Mouse (Mus musculus): Measurements from ENCODE around the gene Vmn1r225.
"Not testable (repeated sequence)": the region's sequence is repeated elsewhere in the genome, so short reads cannot be mapped to it uniquely, and the experiment has no call there.

Vmn1r225 gene

DNA sequence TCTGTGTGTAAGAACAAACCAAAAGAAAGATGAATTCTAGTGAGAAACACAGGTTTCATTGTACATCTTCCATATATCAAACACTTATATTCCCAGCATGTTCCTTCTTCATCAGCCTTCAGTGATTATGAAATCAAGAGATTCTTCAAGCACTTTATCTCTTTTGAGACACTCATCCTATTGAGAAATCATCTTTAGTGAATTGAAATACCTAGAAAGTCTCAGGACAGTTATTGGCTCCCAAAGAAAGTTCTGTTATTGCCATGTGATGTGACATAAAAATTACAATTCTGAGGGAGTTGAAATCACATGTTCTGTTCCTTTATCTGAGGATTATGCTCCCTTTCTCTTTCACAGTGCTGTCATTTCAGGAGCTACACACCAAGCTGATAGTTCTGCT, at the start of gene Vmn1r225:
TSS of gene Vmn1r225 (plus strand) at position 301 of the 400 bp plus-strand sequence.
- DNase-seq (ENCODE audit: extremely low read depth, low read depth): no peak

DNA sequence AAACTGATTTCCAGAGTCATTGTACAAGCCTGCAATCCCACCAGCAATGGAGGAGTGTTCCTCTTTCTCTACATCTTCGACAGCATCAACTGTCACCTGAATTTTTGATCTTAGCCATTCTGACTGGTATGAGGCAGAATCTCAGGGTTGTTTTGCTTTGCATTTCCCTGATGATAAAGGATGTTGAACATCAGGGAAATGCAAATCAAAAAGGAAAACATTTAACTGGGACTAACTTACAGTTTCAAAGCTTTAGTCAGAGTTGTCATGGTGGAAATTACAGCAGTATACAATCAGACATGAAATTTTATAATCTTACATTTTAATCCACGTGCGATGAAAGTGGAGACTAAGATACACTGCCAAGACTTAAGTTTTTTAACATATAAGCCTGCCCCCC, 24.6 kb upstream of the Vmn1r225 start:
- no peak for DNase-seq (ENCODE audit: extremely low read depth, low read depth)

DNA sequence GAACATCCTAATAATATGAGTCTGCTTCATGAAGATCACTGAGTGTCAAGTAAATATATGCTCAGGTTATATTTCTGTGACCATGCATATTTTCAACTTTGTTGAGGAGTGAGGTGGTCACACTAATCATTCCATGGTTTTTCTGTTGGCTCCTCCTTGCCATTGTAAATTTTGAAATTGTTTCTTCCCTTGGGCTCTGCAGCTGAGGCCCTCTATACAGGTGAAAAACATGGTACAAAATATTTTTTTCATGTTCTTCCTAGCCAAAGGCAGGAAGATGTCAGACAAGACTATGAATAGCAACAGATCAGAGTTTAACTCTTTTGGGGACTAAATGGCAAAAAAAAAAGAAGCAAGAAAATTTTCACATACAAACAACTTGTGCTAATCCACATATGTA, 16.7 kb upstream of the Vmn1r225 start, which contains the start of gene Vmn2r108:
TSS of gene Vmn2r108 (minus strand) at position 101 of the 400 bp plus-strand sequence.
- no peak for DNase-seq (ENCODE audit: extremely low read depth, low read depth)

DNA sequence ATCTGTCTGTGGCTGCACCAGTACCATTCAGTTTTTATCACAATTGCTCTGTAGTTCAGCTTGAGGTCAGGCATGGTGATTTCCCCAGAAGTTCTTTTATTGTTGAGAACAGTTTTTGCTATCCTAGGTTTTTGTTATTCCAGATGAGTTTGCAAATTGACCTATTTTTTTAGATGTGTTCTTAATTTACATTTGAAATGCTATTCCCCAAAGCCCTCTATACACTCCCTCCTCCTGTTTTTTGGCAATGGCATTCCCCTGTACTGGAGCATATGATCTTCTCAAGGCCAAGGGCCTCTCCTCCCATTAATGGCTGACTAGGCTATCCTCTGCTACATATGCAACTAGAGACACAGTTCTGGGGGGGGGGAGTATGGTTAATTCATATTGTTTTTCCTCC, 10.3 kb downstream of the Vmn1r225 start:
- DNase-seq (ENCODE audit: extremely low read depth, low read depth): not testable (repeated sequence)
